Mouse (Mus musculus) liver, adult (tissue): ENCODE results near the gene Fbxw25.
"Not testable (repeated sequence)": the region's sequence is repeated elsewhere in the genome, so short reads cannot be mapped to it uniquely, and the experiment has no call there.

Experiments
- GATA4 ChIP-seq: IDR thresholded peaks from 2 replicates; pipeline ENCODE4 v1.6.1; 2014; ENCODE audit warnings: mild to moderate bottlenecking, low read length; ENCODE audit not compliant: insufficient replicate concordance

Gene Fbxw25

GRCm38 (mm10) chr9:109664552-109664951 lies at the start of gene Fbxw25:
Gene Fbxw25 (minus strand): TSS chr9:109664652.
- not testable (repeated sequence) for TF ChIP-seq GATA4

GRCm38 (mm10) chr9:109702600-109702999 lies 38.1 kb upstream of the Fbxw25 start, which contains the start of gene Fbxw18:
Gene Fbxw18 (minus strand): TSS chr9:109702700.
- not testable (repeated sequence) for TF ChIP-seq GATA4

- no peak for TF ChIP-seq GATA4
These were observed 20.8 kb upstream of the Fbxw25 start for GRCm38 (mm10) chr9:109685299-109685698.

- TF ChIP-seq GATA4 = not testable (repeated sequence)
These were observed 38.5 kb downstream of the Fbxw25 start, which contains the start of gene Fbxw24 for GRCm38 (mm10) chr9:109625957-109626356. Gene Fbxw24 (minus strand): TSS chr9:109626057.

- no peak for TF ChIP-seq GATA4
These were observed 67.2 kb downstream of the Fbxw25 start for GRCm38 (mm10) chr9:109597226-109597625.
